Mouse (Mus musculus) G1E (cell line): ENCODE results near the gene Prr22.

ENCODE experiments used
- CTCF ChIP-seq: IDR thresholded peaks from 2 replicates; pipeline ENCODE4 v1.5.1; 2012; ENCODE audit warnings: low read depth, low read length, inconsistent platforms, mixed read lengths
- GATA1 ChIP-seq: IDR thresholded peaks from 2 replicates; pipeline ENCODE4 v1.6.1; 2012; ENCODE audit warnings: borderline replicate concordance, low read length, inconsistent platforms, mixed read lengths
- GATA2 ChIP-seq: IDR thresholded peaks from 2 replicates; pipeline ENCODE4 v1.6.1; 2012; ENCODE audit warnings: low read depth, low read length, inconsistent platforms, borderline replicate concordance
- POLR2AphosphoS5 ChIP-seq: IDR thresholded peaks from 2 replicates; pipeline ENCODE4 v1.6.1; 2012; ENCODE audit warnings: low read depth, low read length, inconsistent platforms; ENCODE audit not compliant: insufficient replicate concordance
- TAL1 ChIP-seq: conservative IDR thresholded peaks from 2 replicates; pipeline ENCODE4 v1.6.1; 2012; ENCODE audit warnings: low read depth, low read length, inconsistent platforms, mixed read lengths

DNA sequence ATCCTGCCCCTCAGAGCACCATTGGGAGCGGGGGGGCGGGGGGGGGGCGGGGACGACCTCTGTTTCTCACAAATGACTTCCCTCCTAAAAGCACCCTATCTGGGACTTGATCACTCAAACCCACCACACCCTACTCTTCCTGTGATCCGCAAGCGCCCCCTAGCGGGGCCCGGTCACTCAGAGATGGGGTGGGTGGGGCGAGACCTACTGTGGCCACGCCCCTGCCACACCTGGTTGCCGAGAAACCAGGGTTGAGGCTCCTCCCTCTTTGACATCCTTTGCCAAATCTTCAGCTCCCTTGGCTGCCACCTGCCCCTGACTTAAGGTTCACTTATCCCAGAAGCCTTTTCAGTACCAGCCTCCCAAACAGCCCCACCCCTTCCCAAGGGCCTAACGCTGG is 11.9 kb upstream of the Prr22 start:
- TF ChIP-seq CTCF (no peak), TAL1 (no peak), POLR2AphosphoS5 (no peak), GATA1 (no peak), GATA2 (no peak)
